Comparison of ENCODE assay signal across 8 mouse cellular contexts in genomic region chr15:83209092-83209695, GRCm38 (mm10). TPM values are rescaled to one million over a fixed set of nuclear protein-coding genes. Genes with fewer than 3 reads are reported as not detected.
DNase-seq lines count a peak whose midpoint lies in the region; ATAC-seq lines count a peak whose summit lies in the region.

No protein-coding gene starts in this region.

- peak overlapping the region; percentile 17; the same call in 1 of the 2 replicates for H3K4me3 ChIP-seq in kidney, embryonic 14.5 days (ENCODE audit: low read length)
- H3K4me3 ChIP-seq in hindbrain, embryonic 10.5 days, result peak overlapping the region; percentile 37
- no peak overlapping the region; the same call in 1 of the 2 replicates for H3K4me3 ChIP-seq in midbrain, embryonic 12.5 days

- peak overlapping the region; percentile 50 for H3K4me2 ChIP-seq in kidney, embryonic 14.5 days (replicated peaks; ENCODE audit: low read depth, low read length)
- H3K4me2 ChIP-seq in midbrain, embryonic 12.5 days (replicated peaks), result peak overlapping the region; percentile 43

- no peaks in the 10 kb centered on the region for H3K9me3 ChIP-seq in kidney, embryonic 14.5 days (ENCODE audit: control insufficient read depth, low read length)
- no peaks in the 10 kb centered on the region for H3K9me3 ChIP-seq in hindbrain, embryonic 10.5 days
- no peaks in the 10 kb centered on the region for H3K9me3 ChIP-seq in midbrain, embryonic 12.5 days

- H3K27ac ChIP-seq in kidney, embryonic 14.5 days (ENCODE audit: low read depth, low read length), result no peak overlapping the region
- no peak overlapping the region for H3K27ac ChIP-seq in hindbrain, embryonic 10.5 days
- H3K27ac ChIP-seq in midbrain, embryonic 12.5 days (replicated peaks), result no peak overlapping the region

- H3K4me1 ChIP-seq in kidney, embryonic 14.5 days (ENCODE audit: control insufficient read depth, insufficient read depth, low read length), result peaks cover 8% of the 10 kb centered on the region; the same call in 1 of the 2 replicates
- peaks cover 21% of the 10 kb centered on the region for H3K4me1 ChIP-seq in hindbrain, embryonic 10.5 days (replicated peaks)
- H3K4me1 ChIP-seq in midbrain, embryonic 12.5 days, result no peaks in the 10 kb centered on the region; the same call in 1 of the 2 replicates

- no peak for DNase-seq in kidney, postnatal 14 days
- DNase-seq in embryo, embryonic 10.5 days (ENCODE audit: low spot score), result peak; percentile 49
- DNase-seq in hindbrain, embryonic 10.5 days (ENCODE audit: low spot score), result peak; percentile 19
- DNase-seq in cerebellum, postnatal 14 days, result no peak
- no peak for DNase-seq in thymus, postnatal 0 days (ENCODE audit: low spot score)
- DNase-seq in left cerebral cortex, adult 9 months (ENCODE audit: low spot score in 2 of 2), result no peak

- H3K27me3 ChIP-seq in kidney, embryonic 14.5 days (ENCODE audit: control insufficient read depth, insufficient read depth, low read length), result no peaks in the 10 kb centered on the region
- H3K27me3 ChIP-seq in hindbrain, embryonic 10.5 days (ENCODE audit: insufficient read depth, poor library complexity, severe bottlenecking), result peaks cover 16% of the 10 kb centered on the region
- H3K27me3 ChIP-seq in midbrain, embryonic 12.5 days, result peaks cover 19% of the 10 kb centered on the region

- WGBS in kidney, embryonic 14.5 days, result 42% methylated on average over 4 of the region's 4 CpGs
- WGBS in hindbrain, embryonic 10.5 days, result 40% methylated on average over 4 of the region's 4 CpGs
- 43% methylated on average over 4 of the region's 4 CpGs for WGBS in midbrain, embryonic 12.5 days

- no peak overlapping the region for H3K9ac ChIP-seq in kidney, embryonic 14.5 days (ENCODE audit: low read depth, low read length)
- no peak overlapping the region for H3K9ac ChIP-seq in midbrain, embryonic 12.5 days (replicated peaks)

- no peaks in the 10 kb centered on the region for H3K36me3 ChIP-seq in kidney, embryonic 14.5 days (ENCODE audit: control insufficient read depth, insufficient read depth, low read length)
- no peaks in the 10 kb centered on the region for H3K36me3 ChIP-seq in hindbrain, embryonic 10.5 days
- H3K36me3 ChIP-seq in midbrain, embryonic 12.5 days, result no peaks in the 10 kb centered on the region

- ATAC-seq in kidney, embryonic 14.5 days (ENCODE audit: low FRiP score, low TSS enrichment), result 0 out of 2 replicates have a peak, but pooled peaks have one; percentile 53
- ATAC-seq in midbrain, embryonic 12.5 days (ENCODE audit: low FRiP score, low read depth), result no peak

RNA-seq across cellular contexts. Expression of gene Cyb5r3, which starts 36.8 kb away (rescaled TPM):
- polyA plus RNA-seq in kidney, embryonic 14.5 days (2014; fragmentation: Nextera tagmentation; extraction: Ambion mirVana), result 144 and 175 TPM in 2 replicates
- polyA plus RNA-seq in hindbrain, embryonic 10.5 days (2016; fragmentation: Nextera tagmentation; extraction: Ambion mirVana), result 240 and 270 TPM in 2 replicates
- polyA plus RNA-seq in midbrain, embryonic 12.5 days (2016; fragmentation: Nextera tagmentation; extraction: Ambion mirVana), result 139 and 148 TPM in 2 replicates
- polyA plus RNA-seq in thymus, postnatal 0 days (2015; fragmentation: Nextera tagmentation; extraction: Ambion mirVana), result 33.9 and 38.1 TPM in 2 replicates

RNA-seq across cellular contexts. Expression of gene A4galt, which starts 42.4 kb away (rescaled TPM):
- polyA plus RNA-seq in kidney, embryonic 14.5 days (2014; fragmentation: Nextera tagmentation; extraction: Ambion mirVana), result 14.8 and 19.9 TPM in 2 replicates
- 1.2 and 1.5 TPM in 2 replicates for polyA plus RNA-seq in hindbrain, embryonic 10.5 days (2016; fragmentation: Nextera tagmentation; extraction: Ambion mirVana)
- polyA plus RNA-seq in midbrain, embryonic 12.5 days (2016; fragmentation: Nextera tagmentation; extraction: Ambion mirVana), result 2.4 and 2.9 TPM in 2 replicates
- 2.2 and 2.4 TPM in 2 replicates for polyA plus RNA-seq in thymus, postnatal 0 days (2015; fragmentation: Nextera tagmentation; extraction: Ambion mirVana)

Comparison
In these comparisons a context has a peak if more than half of its experiments do, and no peak if none do; other contexts are left out.
1. DNase-seq: peak in embryo, embryonic 10.5 days (single experiment) and hindbrain, embryonic 10.5 days (single experiment); none in kidney, postnatal 14 days (single experiment), cerebellum, postnatal 14 days (0 of 2), thymus, postnatal 0 days (single experiment) and left cerebral cortex, adult 9 months (0 of 2).